Mouse (Mus musculus) gastrocnemius, adult 2 months (tissue): Measurements from ENCODE around the gene Gm11273. TPM values are rescaled to one million over a fixed set of nuclear protein-coding genes. Genes with fewer than 3 reads are reported as not detected.
A peak's percentile ranks its signal among the peaks of the same experiment; 100 is the strongest.
"Not testable (repeated sequence)": the region's sequence is repeated elsewhere in the genome, so short reads cannot be mapped to it uniquely, and the experiment has no call there.

ENCODE experiments used
- DNase-seq: peaks from one replicate; pipeline ENCODE4 v3.0.0; 2022
- H3K27ac ChIP-seq: fragments of 200-600 bp; 2 replicates; pipeline ENCODE4 v1.8.1; 2022; ENCODE audit warnings: mild to moderate bottlenecking
- H3K4me3 ChIP-seq: fragments of 200-600 bp; 2 replicates; pipeline ENCODE4 v1.8.1; 2022; ENCODE audit warnings: mild to moderate bottlenecking, moderate library complexity
- CTCF ChIP-seq: fragments of 200-600 bp; IDR thresholded peaks from 2 replicates; pipeline ENCODE4 v1.8.1; 2022; ENCODE audit warnings: antibody characterized with exemption, mild to moderate bottlenecking, moderate library complexity
- intact Hi-C: fragments of 180-260 bp; cut with DNase I; formaldehyde crosslinking; loops from one replicate; pipeline ENCODE4 v1.15.1; 2025
- long read RNA-seq, 2 experiments: library from polyadenylated mRNA; stranded (forward); transcript quantifications; one replicate each; pipeline ENCODE4 v2.0.0; 2021
- total RNA-seq, 2 experiments: library from RNA; stranded (reverse); gene quantifications; 2 replicates each; pipeline ENCODE4 v1.2.3; 2021

The Gm11273 gene
- 100 to 1,000 TPM; 119 to 160 TPM for total RNA-seq
- long read RNA-seq, experiment 1, transcript Gm11273-201 (1 exons, 390 nt) = major isoform, 241 of 241 reads
- long read RNA-seq, experiment 1, partial matches to known transcripts = 0 of 241 reads
- long read RNA-seq, experiment 1, other reads (novel, unspliced or antisense) = 0 of 241 reads
- long read RNA-seq, experiment 2, transcript Gm11273-201 (1 exons, 390 nt) = major isoform, 242 of 242 reads
- long read RNA-seq, experiment 2, partial matches to known transcripts = 0 of 242 reads
- long read RNA-seq, experiment 2, other reads (novel, unspliced or antisense) = 0 of 242 reads

- H3K27ac ChIP-seq, intact Hi-C loops, H3K4me3 ChIP-seq, DNase-seq: not testable (repeated sequence)
Observed at GRCm38 (mm10) chr13:21501182-21501581, at the start of gene Gm11273. Gene Gm11273 (minus strand): TSS chr13:21501418.

- Histone ChIP-seq H3K27ac (no peak overlapping the region), H3K4me3 (no peak overlapping the region)
- no peak for DNase-seq
- intact Hi-C loops = no loop called here
- TF ChIP-seq CTCF = no peak
Observed at GRCm38 (mm10) chr13:21550416-21551110, 49.3 kb upstream of the Gm11273 start.

GRCm38 (mm10) chr13:21549487-21549886, 48.3 kb upstream of the Gm11273 start:
- intact Hi-C loops = no loop called here
- DNase-seq = no peak
- TF ChIP-seq CTCF = no peak

GRCm38 (mm10) chr13:21542708-21543107, 41.5 kb upstream of the Gm11273 start, which contains the start of gene Olfr1366:
Gene Olfr1366 (minus strand): TSS chr13:21542808.
- intact Hi-C loops = no loop called here
- no peak for TF ChIP-seq CTCF
- no peak within 1 kb of the TSS for H3K27ac ChIP-seq
- H3K4me3 ChIP-seq = no peak within 1 kb of the TSS
- DNase-seq = no peak

More at GRCm38 (mm10) chr13:21549487-21549886, 48.3 kb upstream of the Gm11273 start:
- Histone ChIP-seq H3K4me3 (no peak overlapping the region), H3K27ac (no peak overlapping the region)

- peak within 1 kb of the TSS; percentile 95 for H3K27ac ChIP-seq
- H3K4me3 ChIP-seq = peak within 1 kb of the TSS; percentile 99
- no peak; the same call in 1 of the 2 replicates for TF ChIP-seq CTCF
- intact Hi-C loops = loop anchor here (2.0 to 10.0 kb wide), 4 partner anchors 24 to 168 kb away; partner anchors contain the start of genes Gm10065, Zkscan4 and Zscan12
- DNase-seq = peak; percentile 92
Observed at GRCm38 (mm10) chr13:21530781-21531201, 29.6 kb upstream of the Gm11273 start, which contains the start of gene Zkscan8. Gene Zkscan8 (minus strand): TSS chr13:21531120.

GRCm38 (mm10) chr13:21530136-21530535, 28.9 kb upstream of the Gm11273 start:
- Histone ChIP-seq H3K27ac (peak overlapping the region; percentile 95; the same call in 1 of the 2 replicates), H3K4me3 (peak overlapping the region; percentile 99)
- intact Hi-C loops = loop anchor here (2.0 to 10.0 kb wide), 4 partner anchors 23 to 167 kb away; partner anchors contain the start of genes Gm10065, Zkscan4 and Zscan12
- no peak for TF ChIP-seq CTCF
- DNase-seq = no peak

- DNase-seq = peak; percentile 88
- peak overlapping the region; percentile 80 for H3K4me3 ChIP-seq
- TF ChIP-seq CTCF = no peak
- peak overlapping the region; percentile 93 for H3K27ac ChIP-seq
- intact Hi-C loops = loop anchor here (1.0 to 2.0 kb wide), 3 partner anchors 25 to 103 kb away; partner anchors contain the start of genes Zkscan3 and Zkscan8
Observed at GRCm38 (mm10) chr13:21506221-21506649, 5.0 kb upstream of the Gm11273 start.

GRCm38 (mm10) chr13:21502296-21502695, 1.1 kb upstream of the Gm11273 start:
- intact Hi-C loops = no loop called here
- no peak for TF ChIP-seq CTCF
- Histone ChIP-seq H3K27ac (no peak overlapping the region), H3K4me3 (no peak overlapping the region)
- no peak for DNase-seq

- no peak for TF ChIP-seq CTCF
- intact Hi-C loops = no loop called here
- Histone ChIP-seq H3K27ac (peak within 1 kb of the TSS; percentile 63), H3K4me3 (peak within 1 kb of the TSS; percentile 51)
- peak; percentile 50 for DNase-seq
Observed at GRCm38 (mm10) chr13:21495080-21495479, 6.1 kb downstream of the Gm11273 start, which contains the start of gene AK157302. Gene AK157302 (plus strand): TSS chr13:21495223.

- Histone ChIP-seq H3K4me3 (no peak overlapping the region), H3K27ac (no peak overlapping the region)
- intact Hi-C loops = no loop called here
- no peak for TF ChIP-seq CTCF
- DNase-seq = no peak
Observed at GRCm38 (mm10) chr13:21492847-21493246, 8.4 kb downstream of the Gm11273 start.

GRCm38 (mm10) chr13:21486881-21487280, 14.3 kb downstream of the Gm11273 start:
- intact Hi-C loops = no loop called here
- H3K27ac ChIP-seq = no peak overlapping the region
- no peak for TF ChIP-seq CTCF

GRCm38 (mm10) chr13:21478759-21479670, 22.2 kb downstream of the Gm11273 start, which contains the start of the genes Zkscan4 and Gm10065:
Gene Zkscan4 (plus strand): TSS chr13:21478907.
Gene Gm10065 (minus strand): TSS chr13:21479441.
- peak; percentile 65 for DNase-seq
- intact Hi-C loops = loop anchor here (10.0 kb wide), 1 partner anchor 56 kb away; the partner anchor contains the start of gene Zkscan8
- Histone ChIP-seq H3K4me3 (peak within 1 kb of the TSS; percentile 85), H3K27ac (peak within 1 kb of the TSS; percentile 86)

More at GRCm38 (mm10) chr13:21486881-21487280, 14.3 kb downstream of the Gm11273 start:
- no peak for DNase-seq
- no peak overlapping the region for H3K4me3 ChIP-seq
